Mouse (Mus musculus): ENCODE results near the gene Nop58. TPM values are rescaled to one million over a fixed set of nuclear protein-coding genes. Genes with fewer than 3 reads are reported as not detected.
A peak's percentile ranks its signal among the peaks of the same experiment; 100 is the strongest.

Nop58 gene
- polyA plus RNA-seq, 1 experiment from 2014 or later, result 162 TPM

DNA sequence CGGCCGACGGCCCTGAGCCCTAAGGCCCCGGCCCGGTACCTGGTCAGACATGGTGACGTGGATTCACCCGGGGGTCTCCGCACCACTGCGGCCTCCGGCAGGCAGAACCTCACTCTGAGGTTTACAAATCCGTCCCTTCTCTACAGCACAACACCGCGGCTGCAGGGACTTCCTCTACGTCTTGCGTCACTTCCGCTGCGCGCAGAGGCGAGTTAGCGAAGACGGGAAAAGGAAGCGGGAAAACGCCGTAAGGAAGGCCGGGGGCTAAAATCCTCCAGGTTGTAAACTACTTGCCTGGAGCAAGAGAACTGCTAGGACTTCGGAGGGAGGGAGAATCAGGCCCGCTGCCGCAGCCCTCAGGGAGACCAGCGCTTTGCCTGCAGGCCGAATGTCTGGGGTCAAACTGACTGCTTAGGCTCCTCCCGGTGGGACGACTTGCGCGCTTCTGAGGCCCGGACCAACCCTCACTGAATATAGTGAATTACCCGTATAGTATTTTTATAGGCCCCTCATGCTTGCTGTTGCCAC lies 14.1 kb upstream of the Nop58 start, which contains the start of gene Sumo1:
Gene Sumo1, minus strand, starts transcription at position 194 of the 528 bp plus-strand sequence.
- WGBS, result 0% methylated on average over 36 of the region's 36 CpGs
- ATAC-seq (replicated peaks; ENCODE audit: low FRiP score, low read depth), result peak; percentile 90

DNA sequence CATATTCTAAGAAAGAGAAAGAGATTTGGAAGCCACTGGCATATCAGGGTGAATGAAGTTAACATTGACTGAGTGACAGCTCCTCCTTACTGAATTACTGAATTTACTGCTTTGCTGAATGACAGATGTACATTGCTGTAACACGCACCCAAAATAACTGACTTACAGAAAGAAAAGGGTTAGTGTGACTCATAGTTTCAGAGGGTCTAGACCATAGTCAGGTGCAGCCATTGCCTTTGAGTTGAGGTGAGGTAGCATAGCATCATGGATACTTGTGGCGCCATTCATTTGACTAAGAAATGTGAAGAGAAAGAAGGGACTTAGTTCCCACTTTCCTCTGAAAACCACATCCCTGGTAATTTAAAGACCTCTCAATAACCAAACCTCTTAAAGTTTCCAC lies 11.1 kb upstream of the Nop58 start:
- H3K4me3 ChIP-seq (replicated peaks; ENCODE audit: low read depth, low read length), result no peak overlapping the region
- H3K4me1 ChIP-seq (replicated peaks; ENCODE audit: insufficient read depth, low read length), result no peaks in the 10 kb centered on the region
- no peaks in the 10 kb centered on the region for H3K27me3 ChIP-seq (ENCODE audit: insufficient read depth, low read length)
- WGBS, result 98% methylated on average over 2 of the region's 2 CpGs
- TF ChIP-seq CTCF (IDR thresholded peaks at IDR 0.05; ENCODE audit: low read depth), result no peak
- H3K36me3 ChIP-seq (ENCODE audit: insufficient read depth, low read length), result 0 out of 2 replicates have a peak, but pooled peaks cover 5% of the 10 kb centered on the region
- H3K27ac ChIP-seq, result no peak overlapping the region
- ATAC-seq (replicated peaks; ENCODE audit: low FRiP score, low read depth) (no peak), DNase-seq (ENCODE audit: low spot score) (no peak)
- H3K9ac ChIP-seq (ENCODE audit: low read depth, low read length), result no peak overlapping the region
- no peak overlapping the region for H3K4me2 ChIP-seq (ENCODE audit: low read length)
- no peaks in the 10 kb centered on the region for H3K9me3 ChIP-seq (replicated peaks; ENCODE audit: low read length)

More for the DNA sequence above, 14.1 kb upstream of the Nop58 start, which contains the start of gene Sumo1:
- peak; percentile 96 for DNase-seq (ENCODE audit: low spot score)
- Histone ChIP-seq H3K4me1 (replicated peaks; ENCODE audit: insufficient read depth, low read length) (no peaks in the 10 kb centered on the region), H3K27me3 (ENCODE audit: insufficient read depth, low read length) (no peaks in the 10 kb centered on the region), H3K36me3 (ENCODE audit: insufficient read depth, low read length) (0 out of 2 replicates have a peak, but pooled peaks cover 8% of the 10 kb centered on the region), H3K27ac (peak within 1 kb of the TSS; percentile 98), H3K9ac (ENCODE audit: low read depth, low read length) (peak within 1 kb of the TSS; percentile 99), H3K4me3 (replicated peaks; ENCODE audit: low read depth, low read length) (peak within 1 kb of the TSS; percentile 98), H3K4me2 (ENCODE audit: low read length) (peak within 1 kb of the TSS; percentile 71), H3K9me3 (replicated peaks; ENCODE audit: low read length) (no peaks in the 10 kb centered on the region)
- TF ChIP-seq CTCF (IDR thresholded peaks at IDR 0.05; ENCODE audit: low read depth), result no peak

DNA sequence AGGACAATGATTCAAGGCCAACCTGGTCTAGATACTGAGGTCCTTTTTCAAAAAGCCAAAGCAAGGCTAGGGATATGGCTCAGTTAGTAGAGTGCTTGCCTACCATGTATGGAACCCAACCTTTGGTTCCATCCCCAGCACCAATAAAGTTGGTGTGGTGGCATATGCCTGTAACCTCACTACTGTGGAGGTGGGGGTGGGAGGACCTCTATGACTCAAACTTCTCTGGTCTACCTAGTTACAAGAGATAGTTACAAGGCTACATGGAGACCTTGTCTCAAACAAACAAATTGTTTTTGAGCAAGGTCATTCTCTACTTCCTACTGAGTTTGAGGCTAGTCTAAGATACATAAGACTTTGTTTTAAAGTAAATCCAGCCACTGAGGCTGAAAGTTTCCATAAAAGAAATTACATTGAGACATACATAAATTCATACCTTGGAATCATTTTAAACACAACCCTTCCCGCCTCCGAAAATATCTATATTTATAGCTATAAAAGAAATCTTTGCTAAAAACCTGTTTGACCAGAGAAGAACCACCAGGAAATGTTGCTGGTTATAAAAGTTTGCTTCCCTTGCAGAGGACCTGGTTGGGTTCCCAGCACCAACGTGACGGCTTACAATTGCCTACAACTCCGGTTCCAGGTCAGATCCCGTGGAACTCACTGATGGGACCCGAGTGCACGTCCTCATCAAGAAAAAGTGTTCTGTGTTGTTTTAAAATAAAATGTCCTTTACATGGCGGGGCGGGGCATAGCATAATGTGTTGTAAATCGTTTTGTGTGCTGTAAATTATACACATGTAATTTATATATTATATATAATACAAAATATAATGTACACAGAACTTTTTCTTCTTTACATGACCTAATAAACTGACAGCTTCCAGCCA lies 599 bp upstream of the Nop58 start:
- Histone ChIP-seq H3K4me2 (ENCODE audit: low read length) (peak overlapping the region; percentile 48), H3K9ac (ENCODE audit: low read depth, low read length) (peak overlapping the region; percentile 32), H3K27me3 (ENCODE audit: insufficient read depth, low read length) (no peaks in the 10 kb centered on the region), H3K4me1 (replicated peaks; ENCODE audit: insufficient read depth, low read length) (peaks cover 10% of the 10 kb centered on the region; the same call in 1 of the 2 replicates), H3K4me3 (replicated peaks; ENCODE audit: low read depth, low read length) (peak overlapping the region; percentile 58; the same call in 1 of the 2 replicates), H3K9me3 (replicated peaks; ENCODE audit: low read length) (no peaks in the 10 kb centered on the region), H3K36me3 (ENCODE audit: insufficient read depth, low read length) (no peaks in the 10 kb centered on the region), H3K27ac (peak overlapping the region; percentile 3; the same call in 1 of the 2 replicates)
- peak; percentile 38; the same call in 1 of the 2 replicates for ATAC-seq (replicated peaks; ENCODE audit: low FRiP score, low read depth)
- no peak for TF ChIP-seq CTCF (IDR thresholded peaks at IDR 0.05; ENCODE audit: low read depth)
- DNase-seq (ENCODE audit: low spot score), result no peak
- WGBS, result 13% methylated on average over 11 of the region's 11 CpGs

DNA sequence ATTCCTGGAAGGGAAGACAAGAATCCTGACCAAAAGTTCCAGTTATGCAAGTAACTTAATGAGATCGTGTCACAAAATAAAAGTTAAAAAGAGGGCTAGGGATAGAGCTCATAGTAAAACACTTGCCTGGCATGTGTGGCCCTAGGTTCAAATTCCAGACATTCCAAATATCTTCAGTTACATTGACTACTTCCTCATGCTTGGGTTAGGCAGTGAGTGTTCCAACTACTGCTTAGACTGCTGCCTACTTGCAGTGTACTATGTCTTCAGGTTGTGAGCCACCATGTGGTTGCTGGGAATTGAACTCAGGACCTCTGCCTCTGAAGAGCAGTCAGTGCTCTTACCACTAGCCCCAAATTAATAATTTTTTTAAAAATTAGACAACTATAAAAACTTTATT lies 2.7 kb downstream of the Nop58 start:
- peak; percentile 49 for DNase-seq (ENCODE audit: low spot score)
- Histone ChIP-seq H3K4me3 (replicated peaks; ENCODE audit: low read depth, low read length) (no peak overlapping the region), H3K9ac (ENCODE audit: low read depth, low read length) (no peak overlapping the region), H3K27me3 (ENCODE audit: insufficient read depth, low read length) (no peaks in the 10 kb centered on the region), H3K9me3 (replicated peaks; ENCODE audit: low read length) (no peaks in the 10 kb centered on the region), H3K4me2 (ENCODE audit: low read length) (peak overlapping the region; percentile 2; the same call in 1 of the 2 replicates), H3K36me3 (ENCODE audit: insufficient read depth, low read length) (peaks cover 5% of the 10 kb centered on the region; the same call in 1 of the 2 replicates), H3K27ac (no peak overlapping the region), H3K4me1 (replicated peaks; ENCODE audit: insufficient read depth, low read length) (peaks cover 10% of the 10 kb centered on the region; the same call in 1 of the 2 replicates)
- no peak for TF ChIP-seq CTCF (IDR thresholded peaks at IDR 0.05; ENCODE audit: low read depth)
- WGBS, result 22% methylated on average over 1 of the region's 1 CpGs
- ATAC-seq (replicated peaks; ENCODE audit: low FRiP score, low read depth), result no peak

DNA sequence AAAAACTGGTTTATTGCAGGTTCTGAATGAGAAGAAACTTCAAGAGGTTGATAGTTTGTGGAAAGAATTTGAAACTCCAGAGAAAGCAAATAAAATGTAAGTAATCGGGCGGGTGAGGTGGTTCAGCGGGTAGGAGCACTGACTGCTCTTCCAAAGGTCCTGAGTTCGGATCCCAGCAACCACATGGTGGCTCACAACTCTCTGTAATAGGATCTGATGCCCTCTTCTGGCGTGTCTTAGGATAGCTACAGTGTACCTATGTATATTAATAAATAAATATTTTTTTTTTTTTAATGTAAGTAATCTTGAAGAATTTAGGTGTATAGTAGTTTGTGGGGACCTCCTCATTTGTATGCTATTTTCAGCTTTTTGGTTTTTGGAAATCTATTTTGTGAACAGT lies 5.7 kb downstream of the Nop58 start:
- no peak overlapping the region for H3K27ac ChIP-seq
- DNase-seq (ENCODE audit: low spot score), result no peak
- H3K9ac ChIP-seq (ENCODE audit: low read depth, low read length), result no peak overlapping the region
- ATAC-seq (replicated peaks; ENCODE audit: low FRiP score, low read depth), result no peak
- no peak overlapping the region for H3K4me3 ChIP-seq (replicated peaks; ENCODE audit: low read depth, low read length)
- no peaks in the 10 kb centered on the region for H3K9me3 ChIP-seq (replicated peaks; ENCODE audit: low read length)
- WGBS, result 88% methylated on average over 5 of the region's 5 CpGs
- no peak overlapping the region for H3K4me2 ChIP-seq (ENCODE audit: low read length)
- peaks cover 10% of the 10 kb centered on the region; the same call in 1 of the 2 replicates for H3K4me1 ChIP-seq (replicated peaks; ENCODE audit: insufficient read depth, low read length)
- TF ChIP-seq CTCF (IDR thresholded peaks at IDR 0.05; ENCODE audit: low read depth), result 0 out of 2 replicates have a peak, but pooled peaks have one; percentile 7
- peaks cover 10% of the 10 kb centered on the region; the same call in 1 of the 2 replicates for H3K36me3 ChIP-seq (ENCODE audit: insufficient read depth, low read length)
- H3K27me3 ChIP-seq (ENCODE audit: insufficient read depth, low read length), result no peaks in the 10 kb centered on the region

DNA sequence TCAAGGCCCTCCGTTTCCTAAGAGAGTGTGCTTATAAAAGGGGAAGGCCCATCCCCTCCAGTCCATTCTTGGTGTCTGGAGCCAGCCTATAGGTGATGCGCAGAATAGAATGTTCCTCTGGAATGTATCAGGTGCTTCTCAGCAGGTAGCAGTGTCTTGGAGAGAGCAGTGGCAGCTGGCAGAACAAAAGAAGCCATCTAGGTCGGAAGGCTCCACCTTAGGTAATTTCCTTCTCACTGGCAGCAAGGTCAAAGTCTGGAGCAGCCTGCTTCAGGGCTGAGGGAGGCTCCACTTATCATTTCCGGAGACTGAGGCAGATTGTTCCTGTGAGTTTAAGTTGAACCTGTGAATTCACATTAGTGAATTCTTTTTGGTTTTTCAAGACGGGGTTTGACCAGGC lies 13.0 kb downstream of the Nop58 start:
- Histone ChIP-seq H3K9ac (ENCODE audit: low read depth, low read length) (no peak overlapping the region), H3K4me3 (replicated peaks; ENCODE audit: low read depth, low read length) (no peak overlapping the region), H3K9me3 (replicated peaks; ENCODE audit: low read length) (no peaks in the 10 kb centered on the region), H3K4me1 (replicated peaks; ENCODE audit: insufficient read depth, low read length) (no peaks in the 10 kb centered on the region), H3K27me3 (ENCODE audit: insufficient read depth, low read length) (no peaks in the 10 kb centered on the region), H3K4me2 (ENCODE audit: low read length) (no peak overlapping the region), H3K27ac (no peak overlapping the region), H3K36me3 (ENCODE audit: insufficient read depth, low read length) (peaks cover 46% of the 10 kb centered on the region)
- ATAC-seq (replicated peaks; ENCODE audit: low FRiP score, low read depth) (no peak), DNase-seq (ENCODE audit: low spot score) (no peak)
- TF ChIP-seq CTCF (IDR thresholded peaks at IDR 0.05; ENCODE audit: low read depth), result no peak
- 83% methylated on average over 5 of the region's 5 CpGs for WGBS
